7 mouse cellular contexts compared by ENCODE assay signal in the genomic region with DNA sequence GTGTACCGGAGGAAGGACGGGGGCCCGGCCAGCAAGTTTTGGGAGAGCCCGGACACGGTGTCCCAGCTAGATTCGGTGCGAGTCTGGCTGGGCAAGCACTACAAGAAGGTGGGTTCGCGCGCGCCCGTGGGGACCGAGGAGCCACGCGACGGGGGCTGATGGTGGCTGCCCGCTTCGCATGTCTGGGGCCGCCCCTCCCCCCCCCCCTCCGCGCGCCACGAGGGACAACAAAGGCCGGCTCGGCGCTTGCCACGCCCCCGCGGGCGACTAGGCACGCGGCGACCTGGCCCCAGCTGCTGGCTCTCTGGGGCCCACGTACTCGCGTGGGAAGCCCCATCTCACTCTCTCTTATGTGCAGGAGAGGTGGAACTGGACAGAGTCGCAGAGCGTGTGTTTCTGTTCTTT. TPM values are rescaled to one million over a fixed set of nuclear protein-coding genes. Genes with fewer than 3 reads are reported as not detected.
DNase-seq lines count a peak whose midpoint lies in the region; ATAC-seq and TF ChIP-seq lines count a peak whose summit lies in the region.

No protein-coding gene starts in this region.

- peaks cover 2% of the 10 kb centered on the region; the same call in 1 of the 2 replicates for H3K36me3 ChIP-seq in neural tube, embryonic 11.5 days (ENCODE audit: control insufficient read depth, insufficient read depth, low read length)
- H3K36me3 ChIP-seq in forebrain, embryonic 12.5 days (replicated peaks): peaks cover 36% of the 10 kb centered on the region
- H3K36me3 ChIP-seq in limb, embryonic 13.5 days: peaks cover 37% of the 10 kb centered on the region
- peaks cover 3% of the 10 kb centered on the region; the same call in 1 of the 2 replicates for H3K36me3 ChIP-seq in midbrain, postnatal 0 days (ENCODE audit: insufficient read depth, low read length)

- no peaks in the 10 kb centered on the region for H3K27me3 ChIP-seq in neural tube, embryonic 11.5 days (ENCODE audit: control insufficient read depth, insufficient read depth, low read length)
- no peaks in the 10 kb centered on the region for H3K27me3 ChIP-seq in forebrain, embryonic 12.5 days
- no peaks in the 10 kb centered on the region for H3K27me3 ChIP-seq in limb, embryonic 13.5 days
- H3K27me3 ChIP-seq in midbrain, postnatal 0 days (ENCODE audit: insufficient read depth, low read length): no peaks in the 10 kb centered on the region

- TF ChIP-seq CTCF in midbrain, postnatal 0 days (IDR thresholded peaks at IDR 0.05): no peak

- peak overlapping the region; percentile 87 for H3K4me3 ChIP-seq in neural tube, embryonic 11.5 days (ENCODE audit: low read depth, low read length)
- peak overlapping the region; percentile 93 for H3K4me3 ChIP-seq in forebrain, embryonic 12.5 days (replicated peaks)
- peak overlapping the region; percentile 92 for H3K4me3 ChIP-seq in limb, embryonic 13.5 days
- peak overlapping the region; percentile 86 for H3K4me3 ChIP-seq in midbrain, postnatal 0 days (ENCODE audit: low read depth, low read length)

- peak overlapping the region; percentile 53 for H3K4me2 ChIP-seq in neural tube, embryonic 11.5 days (ENCODE audit: low read depth)
- H3K4me2 ChIP-seq in forebrain, embryonic 12.5 days: peak overlapping the region; percentile 63
- peak overlapping the region; percentile 66 for H3K4me2 ChIP-seq in limb, embryonic 13.5 days (replicated peaks)
- H3K4me2 ChIP-seq in midbrain, postnatal 0 days (ENCODE audit: low read depth, low read length, poor library complexity, severe bottlenecking): peak overlapping the region; percentile 67

- H3K9me3 ChIP-seq in neural tube, embryonic 11.5 days (ENCODE audit: control insufficient read depth, low read length): no peaks in the 10 kb centered on the region
- H3K9me3 ChIP-seq in forebrain, embryonic 12.5 days: no peaks in the 10 kb centered on the region
- no peaks in the 10 kb centered on the region for H3K9me3 ChIP-seq in limb, embryonic 13.5 days
- H3K9me3 ChIP-seq in midbrain, postnatal 0 days (ENCODE audit: low read length): no peaks in the 10 kb centered on the region

- ATAC-seq in neural tube, embryonic 11.5 days (ENCODE audit: insufficient read depth, low FRiP score, low TSS enrichment): peak; percentile 59
- ATAC-seq in forebrain, embryonic 12.5 days (ENCODE audit: low FRiP score): peak; percentile 77
- ATAC-seq in limb, embryonic 13.5 days (ENCODE audit: low FRiP score, low read depth): peak; percentile 66
- ATAC-seq in midbrain, postnatal 0 days (ENCODE audit: low FRiP score): peak; percentile 67

- DNase-seq in neural tube, embryonic 11.5 days (ENCODE audit: low spot score): peak; percentile 77
- DNase-seq in neural tube, embryonic 10.5 days (ENCODE audit: extremely low spot score, low spot score): no peak
- DNase-seq in T-cell, adult 2 months (ENCODE audit: low spot score): peak; percentile 55
- peak; percentile 45 for DNase-seq in midbrain, postnatal 0 days (ENCODE audit: low spot score)
- no peak for DNase-seq in urinary bladder, postnatal 4 days (ENCODE audit: low spot score in 2 of 2)

- peak overlapping the region; percentile 99 for H3K9ac ChIP-seq in neural tube, embryonic 11.5 days (ENCODE audit: low read length)
- peak overlapping the region; percentile 94 for H3K9ac ChIP-seq in forebrain, embryonic 12.5 days
- H3K9ac ChIP-seq in limb, embryonic 13.5 days: peak overlapping the region; percentile 98
- peak overlapping the region; percentile 84 for H3K9ac ChIP-seq in midbrain, postnatal 0 days (replicated peaks; ENCODE audit: low read length, poor library complexity, severe bottlenecking)

- WGBS in neural tube, embryonic 11.5 days: 0% methylated on average over 21 of the region's 38 CpGs
- WGBS in forebrain, embryonic 12.5 days: 0% methylated on average over 38 of the region's 38 CpGs
- 0% methylated on average over 31 of the region's 38 CpGs for WGBS in limb, embryonic 13.5 days
- 3% methylated on average over 18 of the region's 38 CpGs for WGBS in midbrain, postnatal 0 days

- H3K4me1 ChIP-seq in neural tube, embryonic 11.5 days (ENCODE audit: control insufficient read depth, insufficient read depth, low read length): peaks cover 13% of the 10 kb centered on the region
- H3K4me1 ChIP-seq in forebrain, embryonic 12.5 days: peaks cover 34% of the 10 kb centered on the region
- H3K4me1 ChIP-seq in limb, embryonic 13.5 days: peaks cover 20% of the 10 kb centered on the region
- peaks cover 8% of the 10 kb centered on the region; the same call in 1 of the 2 replicates for H3K4me1 ChIP-seq in midbrain, postnatal 0 days (ENCODE audit: insufficient read depth, low read length)

- H3K27ac ChIP-seq in neural tube, embryonic 11.5 days (ENCODE audit: low read depth, low read length): peak overlapping the region; percentile 92
- H3K27ac ChIP-seq in forebrain, embryonic 12.5 days: peak overlapping the region; percentile 95
- peak overlapping the region; percentile 83 for H3K27ac ChIP-seq in limb, embryonic 13.5 days
- peak overlapping the region; percentile 90 for H3K27ac ChIP-seq in midbrain, postnatal 0 days (ENCODE audit: low read depth, low read length)

RNA-seq across cellular contexts. Expression of a gene that starts 14.6 kb away (rescaled TPM):
- 166 and 178 TPM in 2 replicates for polyA plus RNA-seq in neural tube, embryonic 11.5 days (2014; fragmentation: Nextera tagmentation; extraction: Ambion mirVana)
- polyA plus RNA-seq in forebrain, embryonic 12.5 days (2016; fragmentation: Nextera tagmentation; extraction: Ambion mirVana): 226 and 231 TPM in 2 replicates
- polyA plus RNA-seq in limb, embryonic 13.5 days (2015; fragmentation: Nextera tagmentation; extraction: Ambion mirVana): 158 TPM in 2 replicates
- total RNA-seq in midbrain, postnatal 0 days (2014; rRNA removed): 136 and 145 TPM in 2 replicates
- polyA plus RNA-seq in midbrain, postnatal 0 days (2015; fragmentation: Nextera tagmentation; extraction: Ambion mirVana): 129 and 130 TPM in 2 replicates

RNA-seq across cellular contexts. Expression of a gene that starts 14.7 kb away (rescaled TPM):
- 157 and 167 TPM in 2 replicates for polyA plus RNA-seq in neural tube, embryonic 11.5 days (2014; fragmentation: Nextera tagmentation; extraction: Ambion mirVana)
- polyA plus RNA-seq in forebrain, embryonic 12.5 days (2016; fragmentation: Nextera tagmentation; extraction: Ambion mirVana): 235 and 237 TPM in 2 replicates
- 174 and 188 TPM in 2 replicates for polyA plus RNA-seq in limb, embryonic 13.5 days (2015; fragmentation: Nextera tagmentation; extraction: Ambion mirVana)
- 34.0 and 42.3 TPM in 2 replicates for total RNA-seq in midbrain, postnatal 0 days (2014; rRNA removed)
- polyA plus RNA-seq in midbrain, postnatal 0 days (2015; fragmentation: Nextera tagmentation; extraction: Ambion mirVana): 49.9 and 57.9 TPM in 2 replicates

Comparison
In these comparisons a context has a peak if more than half of its experiments do, and no peak if none do; other contexts are left out.
1. DNase-seq: peak in neural tube, embryonic 11.5 days (single experiment), T-cell, adult 2 months (single experiment) and midbrain, postnatal 0 days (single experiment); none in neural tube, embryonic 10.5 days (single experiment) and urinary bladder, postnatal 4 days (0 of 2).
2. Peak in every context shown above with its lines, with median percentiles within 50 percentile points of each other: ATAC-seq, H3K27ac ChIP-seq, H3K4me2 ChIP-seq, H3K4me3 ChIP-seq and H3K9ac ChIP-seq.